Mouse (Mus musculus) limb, embryonic 13.5 days (tissue): ENCODE data around the gene Cdpf1. TPM values are rescaled to one million over a fixed set of nuclear protein-coding genes. Genes with fewer than 3 reads are reported as not detected.
"Not testable (repeated sequence)": the region's sequence is repeated elsewhere in the genome, so short reads cannot be mapped to it uniquely, and the experiment has no call there.

Experiments
- ATAC-seq: fragments of 200-750 bp; cut with Nextera tagmentation; 2 replicates; pipeline ENCODE4 v1.8.0; 2017; ENCODE audit warnings: low read depth, moderate number of reproducible peaks, moderate TSS enrichment; ENCODE audit not compliant: low FRiP score
- H3K27ac ChIP-seq: fragments of 300-500 bp; sonication (generic); 2 replicates; pipeline ENCODE4 v1.5.1; 2015; ENCODE audit warnings: inconsistent platforms, mild to moderate bottlenecking, moderate library complexity
- H3K27me3 ChIP-seq: fragments of 300-500 bp; sonication (generic); 2 replicates; pipeline ENCODE4 v1.6.1; 2015; ENCODE audit warnings: mild to moderate bottlenecking, inconsistent platforms
- H3K36me3 ChIP-seq: fragments of 300-500 bp; sonication (generic); 2 replicates; pipeline ENCODE4 v1.6.1; 2015; ENCODE audit warnings: inconsistent platforms, mild to moderate bottlenecking, moderate library complexity
- H3K4me1 ChIP-seq: fragments of 300-500 bp; sonication (generic); 2 replicates; pipeline ENCODE4 v1.6.1; 2015; ENCODE audit warnings: inconsistent platforms
- H3K4me2 ChIP-seq: fragments of 300-500 bp; sonication (generic); replicated peaks from 2 replicates; pipeline ENCODE4 v1.6.1; 2015; ENCODE audit warnings: inconsistent platforms, mild to moderate bottlenecking, moderate library complexity
- H3K4me3 ChIP-seq: fragments of 300-500 bp; sonication (generic); 2 replicates; pipeline ENCODE4 v1.5.1; 2015; ENCODE audit warnings: moderate library complexity, mild to moderate bottlenecking, inconsistent platforms
- H3K9ac ChIP-seq: fragments of 300-500 bp; sonication (generic); 2 replicates; pipeline ENCODE4 v1.6.1; 2015; ENCODE audit warnings: mild to moderate bottlenecking, inconsistent platforms
- H3K9me3 ChIP-seq: fragments of 300-500 bp; sonication (generic); 2 replicates; pipeline ENCODE4 v1.6.1; 2016; ENCODE audit warnings: inconsistent platforms
- WGBS: fragments of 180-500 bp; shearing (Covaris S2); methylation state at CpG from one replicate; pipeline ENCODE4 v1.1.7; 2015; 5-methylcytosine and 5-hydroxymethylcytosine counted together
- polyA plus RNA-seq: library from polyadenylated mRNA; unstranded; fragments of >200 nt; fragmentation: Nextera tagmentation; extraction: Ambion mirVana; gene quantifications from 2 replicates; pipeline ENCODE4 v1.2.1, GENCODE M21; 2015

The Cdpf1 gene
- polyA plus RNA-seq, 1 experiment from 2014 or later, result 27.7 TPM

DNA sequence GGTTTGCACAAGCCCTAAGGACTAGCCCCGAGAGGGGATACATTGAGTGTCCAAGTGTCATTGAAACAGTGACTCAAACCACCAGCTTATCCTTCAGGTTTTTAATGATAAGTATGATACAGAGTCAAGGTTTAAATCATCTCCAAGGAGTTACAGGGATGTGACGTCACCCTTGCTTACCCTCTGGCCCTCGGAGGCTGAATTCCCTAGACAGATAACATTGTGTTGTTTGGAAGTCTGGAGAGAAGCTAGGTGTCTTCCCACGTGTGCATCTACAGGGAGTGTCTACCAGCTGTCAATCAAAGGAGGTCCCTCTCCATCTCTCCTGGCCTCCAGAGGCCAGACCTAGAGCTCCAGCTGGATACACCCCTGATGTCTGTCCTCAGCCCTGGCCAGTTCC lies 4.6 kb downstream of the Cdpf1 start:
- no peak for ATAC-seq
- Histone ChIP-seq H3K4me3 (no peak overlapping the region), H3K27ac (no peak overlapping the region), H3K9ac (no peak overlapping the region), H3K4me2 (no peak overlapping the region), H3K9me3 (no peaks in the 10 kb centered on the region), H3K4me1 (peaks cover 9% of the 10 kb centered on the region), H3K36me3 (no peaks in the 10 kb centered on the region), H3K27me3 (no peaks in the 10 kb centered on the region)
- WGBS, result 77% methylated on average over 4 of the region's 4 CpGs

DNA sequence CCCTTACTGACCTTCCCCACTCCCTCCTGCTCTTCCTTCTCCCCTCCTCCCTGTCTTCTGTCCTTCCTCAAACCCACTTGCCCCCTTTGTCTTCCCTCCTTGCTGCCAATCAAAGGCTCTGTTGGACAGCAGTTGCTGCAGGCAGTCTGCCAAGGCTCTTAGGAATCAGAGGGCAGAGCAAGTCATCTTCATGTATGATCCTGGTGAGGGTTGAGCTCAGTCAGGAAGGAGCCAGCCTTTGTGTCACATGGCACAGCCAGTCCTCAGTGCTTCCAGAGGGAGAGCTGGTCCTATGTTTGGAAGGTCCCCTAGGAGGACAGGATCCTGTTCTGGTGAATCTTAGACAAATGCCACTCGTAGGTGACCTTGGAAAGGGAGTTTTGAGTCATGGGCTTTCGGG lies 8.6 kb downstream of the Cdpf1 start:
- ATAC-seq, result no peak
- Histone ChIP-seq H3K9ac (no peak overlapping the region), H3K4me3 (no peak overlapping the region), H3K4me2 (no peak overlapping the region), H3K27me3 (no peaks in the 10 kb centered on the region), H3K36me3 (no peaks in the 10 kb centered on the region), H3K4me1 (no peaks in the 10 kb centered on the region), H3K9me3 (no peaks in the 10 kb centered on the region), H3K27ac (no peak overlapping the region)
- WGBS, result 85% methylated on average over 2 of the region's 2 CpGs

DNA sequence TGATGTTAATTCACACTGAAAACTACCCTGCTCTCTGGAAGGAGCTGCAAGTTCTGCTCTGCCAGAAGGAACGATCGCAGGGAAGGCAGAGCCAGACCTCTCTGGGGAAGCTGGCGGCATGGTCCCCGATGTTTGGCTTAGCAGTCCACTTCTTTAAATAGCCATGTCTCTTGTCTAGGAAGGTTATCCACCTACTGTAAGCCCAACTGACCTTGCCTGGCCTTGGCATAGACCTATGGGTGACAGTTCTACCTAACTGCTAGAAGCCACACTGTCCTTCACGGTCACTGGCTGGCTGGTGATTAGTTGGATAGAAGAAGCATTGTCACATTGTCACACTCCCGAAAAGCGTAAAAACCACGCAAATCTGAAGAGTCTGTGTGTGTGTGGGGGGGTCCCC lies 12.8 kb downstream of the Cdpf1 start:
- H3K4me2 ChIP-seq, result no peak overlapping the region
- 94% methylated on average over 8 of the region's 8 CpGs for WGBS
- no peaks in the 10 kb centered on the region for H3K4me1 ChIP-seq
- H3K27me3 ChIP-seq, result no peaks in the 10 kb centered on the region
- H3K9ac ChIP-seq, result no peak overlapping the region
- H3K36me3 ChIP-seq, result no peaks in the 10 kb centered on the region
- H3K27ac ChIP-seq, result no peak overlapping the region
- H3K4me3 ChIP-seq, result no peak overlapping the region
- H3K9me3 ChIP-seq, result no peaks in the 10 kb centered on the region
- no peak for ATAC-seq

DNA sequence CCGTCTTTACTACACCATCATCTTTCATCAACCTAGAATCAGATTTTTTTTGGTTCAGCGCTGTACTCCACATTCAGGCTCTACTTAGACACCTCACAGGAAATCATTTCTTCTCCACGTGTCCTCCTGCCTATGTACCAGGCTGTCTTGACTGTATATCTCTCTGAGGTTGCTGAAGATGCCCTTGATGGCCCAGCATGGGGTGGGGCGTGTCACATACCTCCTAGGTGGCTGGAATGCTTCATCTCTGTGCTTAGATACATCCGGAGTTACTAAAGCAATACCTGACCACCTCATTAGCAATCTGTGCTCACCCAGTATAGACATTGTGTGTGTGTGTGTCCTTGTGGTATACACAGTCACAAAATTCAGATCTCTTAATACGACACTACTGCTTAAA lies 16.0 kb downstream of the Cdpf1 start:
- Histone ChIP-seq H3K27me3 (no peaks in the 10 kb centered on the region), H3K36me3 (no peaks in the 10 kb centered on the region), H3K4me3 (no peak overlapping the region), H3K9me3 (no peaks in the 10 kb centered on the region), H3K4me1 (no peaks in the 10 kb centered on the region), H3K9ac (no peak overlapping the region), H3K27ac (no peak overlapping the region), H3K4me2 (no peak overlapping the region)
- 75% methylated on average over 6 of the region's 6 CpGs for WGBS
- ATAC-seq, result no peak

DNA sequence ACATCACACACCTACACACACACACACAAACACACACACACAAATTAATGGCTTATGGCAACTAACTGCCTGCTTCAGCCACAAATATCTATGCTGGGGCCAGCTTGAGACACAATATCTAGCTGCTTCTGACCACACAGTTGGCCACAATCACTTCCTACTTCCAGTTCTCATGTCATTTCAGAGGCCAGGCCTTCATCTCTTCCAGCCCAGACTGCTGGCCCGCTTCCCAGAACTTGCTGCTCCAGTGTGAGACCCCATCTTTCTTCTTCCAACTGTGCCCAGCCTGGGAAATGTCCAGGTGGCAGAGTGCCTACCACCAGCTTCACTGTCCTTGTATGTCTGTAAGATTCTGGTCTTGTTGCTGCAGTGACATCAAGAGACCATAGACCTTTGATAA lies 18.7 kb downstream of the Cdpf1 start:
- Histone ChIP-seq H3K9me3 (no peaks in the 10 kb centered on the region), H3K4me3 (no peak overlapping the region), H3K9ac (no peak overlapping the region), H3K27me3 (no peaks in the 10 kb centered on the region), H3K27ac (no peak overlapping the region), H3K4me1 (no peaks in the 10 kb centered on the region), H3K4me2 (no peak overlapping the region), H3K36me3 (no peaks in the 10 kb centered on the region)
- WGBS, result 86% methylated on average over 1 of the region's 1 CpGs
- ATAC-seq, result no peak

DNA sequence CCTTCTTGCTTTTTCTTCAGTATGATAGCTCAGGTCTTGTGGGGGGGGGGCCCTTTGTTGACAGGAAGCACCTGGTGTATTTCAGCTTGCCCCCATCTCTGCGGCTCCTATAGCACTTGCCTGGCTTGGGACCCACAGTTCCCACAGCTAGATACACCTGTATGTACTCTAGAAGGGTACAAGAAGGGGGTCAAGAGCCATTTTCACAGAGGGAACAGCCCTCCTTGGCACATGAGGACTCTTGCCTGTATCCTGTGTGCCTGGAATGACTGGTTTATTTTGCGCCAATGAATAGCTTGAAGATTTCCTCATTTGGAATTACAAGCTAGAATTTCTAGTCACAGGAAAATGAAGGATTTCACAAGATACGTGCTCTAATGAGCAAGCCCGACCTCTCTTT lies 20.0 kb downstream of the Cdpf1 start:
- WGBS, result 85% methylated on average over 4 of the region's 4 CpGs
- no peak overlapping the region for H3K4me2 ChIP-seq
- H3K9ac ChIP-seq, result no peak overlapping the region
- no peaks in the 10 kb centered on the region for H3K4me1 ChIP-seq
- H3K27ac ChIP-seq, result no peak overlapping the region
- ATAC-seq, result no peak
- H3K36me3 ChIP-seq, result no peaks in the 10 kb centered on the region
- no peaks in the 10 kb centered on the region for H3K9me3 ChIP-seq
- no peaks in the 10 kb centered on the region for H3K27me3 ChIP-seq
- H3K4me3 ChIP-seq, result no peak overlapping the region

DNA sequence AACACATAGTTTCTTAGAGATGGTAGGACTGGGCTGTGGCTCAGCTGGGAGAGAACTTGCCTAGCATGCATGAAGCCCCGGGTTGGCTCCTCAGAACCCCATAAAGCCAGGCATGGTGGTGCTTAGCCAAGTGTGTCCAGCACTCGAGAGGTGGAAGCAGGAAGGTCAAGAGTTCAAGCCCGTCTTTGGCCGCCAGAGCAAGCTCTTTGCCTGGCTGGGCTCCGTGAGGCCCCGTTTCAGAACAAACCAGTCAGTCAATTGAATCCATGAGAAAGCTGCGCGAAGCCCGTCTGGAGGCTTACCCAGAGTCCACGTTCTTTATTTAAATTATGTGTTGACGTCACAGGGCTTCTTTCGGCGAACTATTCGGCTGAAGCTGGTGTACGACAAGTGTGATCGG lies 22.9 kb downstream of the Cdpf1 start:
- WGBS, result 75% methylated on average over 16 of the region's 16 CpGs
- no peaks in the 10 kb centered on the region for H3K27me3 ChIP-seq
- no peak overlapping the region for H3K27ac ChIP-seq
- no peak for ATAC-seq
- H3K36me3 ChIP-seq, result no peaks in the 10 kb centered on the region
- no peak overlapping the region for H3K9ac ChIP-seq
- H3K4me2 ChIP-seq, result no peak overlapping the region
- H3K4me1 ChIP-seq, result no peaks in the 10 kb centered on the region
- H3K4me3 ChIP-seq, result no peak overlapping the region
- H3K9me3 ChIP-seq, result no peaks in the 10 kb centered on the region

DNA sequence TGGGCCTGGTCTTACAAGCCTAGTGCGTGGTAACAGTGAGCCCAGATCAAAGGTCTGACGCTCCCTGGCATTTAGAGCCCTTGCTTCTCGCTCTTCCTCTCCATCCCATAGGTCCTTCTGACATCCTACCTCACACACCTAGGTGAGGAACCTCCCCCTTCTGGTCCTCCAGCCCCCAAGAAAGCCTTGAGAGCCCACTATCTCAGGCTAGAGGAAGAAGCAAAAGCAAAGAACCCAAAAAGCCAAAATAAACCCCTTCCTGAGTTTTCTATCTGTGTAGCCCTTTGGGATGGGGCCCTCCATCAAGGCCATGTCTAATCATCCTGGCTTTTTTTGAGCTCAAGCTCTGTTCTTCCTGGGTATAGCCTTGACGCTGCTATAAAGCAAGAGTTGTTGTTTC lies 23.4 kb downstream of the Cdpf1 start:
- H3K27ac ChIP-seq, result no peak overlapping the region
- no peak overlapping the region for H3K4me3 ChIP-seq
- no peak for ATAC-seq
- no peaks in the 10 kb centered on the region for H3K27me3 ChIP-seq
- no peaks in the 10 kb centered on the region for H3K36me3 ChIP-seq
- WGBS, result 77% methylated on average over 4 of the region's 4 CpGs
- H3K9me3 ChIP-seq, result no peaks in the 10 kb centered on the region
- H3K4me2 ChIP-seq, result no peak overlapping the region
- H3K4me1 ChIP-seq, result no peaks in the 10 kb centered on the region
- no peak overlapping the region for H3K9ac ChIP-seq

DNA sequence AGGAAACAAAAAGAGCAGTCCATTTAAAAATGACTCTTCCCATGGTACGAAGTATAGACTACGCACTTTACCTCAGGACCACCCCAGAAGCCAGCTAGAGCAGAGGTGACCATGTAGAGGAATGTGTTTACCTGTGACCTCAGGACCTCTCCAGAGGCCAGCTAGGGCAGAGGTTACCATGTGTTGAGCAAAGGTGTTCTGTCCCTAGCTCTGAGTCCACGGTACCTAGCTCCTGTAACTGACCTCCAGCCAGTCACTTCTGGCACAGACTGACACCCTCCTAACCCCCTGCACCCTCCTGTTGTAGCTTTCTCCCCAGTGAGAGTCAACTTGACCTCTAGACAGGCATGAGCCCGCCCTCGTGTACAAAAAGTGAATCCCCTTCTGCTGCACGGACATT lies 24.0 kb downstream of the Cdpf1 start:
- 88% methylated on average over 6 of the region's 6 CpGs for WGBS

DNA sequence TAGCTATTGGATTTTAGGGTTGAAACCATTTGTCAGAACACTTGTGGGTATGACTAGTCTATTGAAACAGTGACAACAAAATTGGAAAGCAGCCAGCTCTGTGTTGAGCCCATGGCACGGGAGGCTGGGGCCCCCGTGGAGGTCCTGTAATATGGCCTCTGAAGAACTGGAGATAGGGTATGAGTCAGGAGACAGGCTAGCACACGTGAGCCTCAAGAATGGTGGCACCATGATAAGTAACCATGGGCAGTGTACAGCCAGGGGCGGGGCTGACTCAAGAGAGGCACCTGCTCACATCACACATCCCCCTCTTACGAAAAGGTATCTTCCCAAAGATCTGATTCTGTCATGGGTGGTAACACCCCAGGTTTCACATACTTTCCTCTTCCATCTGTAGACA lies 24.8 kb downstream of the Cdpf1 start:
- 77% methylated on average over 5 of the region's 5 CpGs for WGBS
- no peak for ATAC-seq
- Histone ChIP-seq H3K4me2 (no peak overlapping the region), H3K9me3 (no peaks in the 10 kb centered on the region), H3K36me3 (no peaks in the 10 kb centered on the region), H3K4me3 (no peak overlapping the region), H3K27ac (no peak overlapping the region), H3K27me3 (no peaks in the 10 kb centered on the region), H3K4me1 (no peaks in the 10 kb centered on the region), H3K9ac (no peak overlapping the region)

More for the DNA sequence above, 24.0 kb downstream of the Cdpf1 start:
- Histone ChIP-seq H3K27ac (no peak overlapping the region), H3K9me3 (no peaks in the 10 kb centered on the region), H3K4me2 (no peak overlapping the region), H3K9ac (no peak overlapping the region), H3K4me1 (no peaks in the 10 kb centered on the region), H3K4me3 (no peak overlapping the region), H3K36me3 (no peaks in the 10 kb centered on the region), H3K27me3 (no peaks in the 10 kb centered on the region)
- no peak for ATAC-seq

DNA sequence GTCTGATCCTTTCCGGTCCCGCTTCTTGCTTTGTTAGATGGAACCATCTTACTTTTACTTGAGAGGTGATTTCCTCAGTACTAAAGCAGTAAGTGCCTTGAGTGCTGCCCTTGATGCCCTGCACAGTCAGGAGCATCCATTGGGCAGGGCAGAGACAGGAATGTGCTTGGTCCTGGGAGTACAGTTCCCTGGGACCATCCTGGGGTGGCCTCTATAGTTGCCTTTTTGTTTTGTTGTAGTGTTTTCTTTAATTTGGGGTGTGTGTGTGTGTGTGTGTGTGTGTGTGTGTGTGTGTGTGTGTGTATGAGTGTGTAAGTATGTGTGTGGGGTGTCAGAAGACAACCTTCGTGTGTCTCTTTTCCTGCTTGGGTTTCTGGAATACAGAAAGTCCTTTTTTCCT lies 27.2 kb downstream of the Cdpf1 start:
- 85% methylated on average over 3 of the region's 3 CpGs for WGBS
- Histone ChIP-seq H3K27me3 (no peaks in the 10 kb centered on the region), H3K9me3 (no peaks in the 10 kb centered on the region), H3K4me1 (no peaks in the 10 kb centered on the region), H3K27ac (no peak overlapping the region), H3K9ac (no peak overlapping the region), H3K4me2 (no peak overlapping the region), H3K36me3 (no peaks in the 10 kb centered on the region), H3K4me3 (no peak overlapping the region)
- ATAC-seq, result no peak

DNA sequence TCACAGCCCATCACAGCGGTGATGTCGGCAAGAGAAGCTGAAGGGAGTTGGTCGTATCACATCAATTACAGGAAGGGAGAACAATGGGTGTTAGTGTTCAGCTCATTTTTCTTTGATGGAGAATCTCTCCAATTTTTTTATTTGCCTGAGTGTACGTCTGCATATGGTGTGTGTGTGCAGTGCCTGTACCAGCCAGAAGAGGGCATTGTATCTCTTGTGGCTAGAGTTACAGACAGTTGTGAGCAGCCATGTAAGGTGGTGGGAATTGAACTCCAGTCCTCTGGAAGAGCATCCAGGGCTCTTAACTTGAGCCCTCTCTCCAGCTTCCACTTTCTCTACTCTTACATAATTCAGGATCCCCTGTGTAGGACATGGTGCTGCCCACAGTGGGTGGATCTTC lies 28.4 kb downstream of the Cdpf1 start:
- 86% methylated on average over 4 of the region's 4 CpGs for WGBS
- Histone ChIP-seq H3K4me3 (no peak overlapping the region), H3K9ac (no peak overlapping the region), H3K4me2 (no peak overlapping the region), H3K36me3 (no peaks in the 10 kb centered on the region), H3K27me3 (no peaks in the 10 kb centered on the region), H3K27ac (no peak overlapping the region), H3K9me3 (no peaks in the 10 kb centered on the region), H3K4me1 (no peaks in the 10 kb centered on the region)
- ATAC-seq, result no peak

DNA sequence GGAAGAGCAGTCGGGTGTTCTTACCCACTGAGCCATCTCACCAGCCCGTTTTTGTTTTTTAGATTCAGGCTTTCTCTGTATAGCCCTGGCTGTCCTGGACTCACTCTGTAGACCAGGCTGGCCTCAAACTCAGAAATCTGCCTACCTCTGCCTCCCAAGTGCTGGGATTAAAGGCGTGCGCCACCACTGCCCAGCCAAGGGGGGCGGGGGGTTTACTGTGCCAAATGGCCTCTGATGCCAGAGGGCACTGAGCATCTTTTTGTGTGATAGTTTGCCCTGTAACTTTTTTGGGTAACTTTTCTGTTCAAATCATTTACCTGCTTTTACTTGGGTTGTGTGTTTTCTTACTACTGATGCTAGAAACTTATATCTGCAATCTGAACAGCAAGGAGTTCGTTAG lies 32.6 kb downstream of the Cdpf1 start:
- not testable (repeated sequence) for H3K9me3 ChIP-seq, H3K36me3 ChIP-seq, H3K4me2 ChIP-seq, H3K4me3 ChIP-seq, H3K27ac ChIP-seq, H3K27me3 ChIP-seq, H3K4me1 ChIP-seq, ATAC-seq, H3K9ac ChIP-seq
- 90% methylated on average over 6 of the region's 6 CpGs for WGBS

DNA sequence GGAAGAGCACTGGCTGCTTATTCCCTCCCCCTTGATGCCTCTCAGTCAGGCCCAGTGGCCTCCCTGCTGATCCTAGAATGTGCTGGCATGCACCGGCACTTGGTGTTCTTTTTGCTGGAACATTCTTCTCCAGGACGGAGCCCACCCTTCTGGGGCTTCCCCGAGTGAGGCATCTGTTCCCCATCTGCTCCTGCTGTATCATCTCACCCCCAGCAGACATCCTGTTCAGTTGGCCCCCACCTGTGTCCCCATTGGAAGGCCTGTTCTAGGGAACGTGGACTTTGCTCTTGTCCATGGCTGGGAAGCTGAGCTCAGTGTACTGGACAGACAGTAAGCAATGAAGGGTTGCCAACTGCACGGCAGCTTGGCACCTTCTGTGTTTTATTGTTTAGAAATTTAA lies 34.7 kb downstream of the Cdpf1 start:
- H3K27me3 ChIP-seq, result no peaks in the 10 kb centered on the region
- no peak overlapping the region for H3K4me3 ChIP-seq
- H3K4me1 ChIP-seq, result no peaks in the 10 kb centered on the region
- no peak overlapping the region for H3K9ac ChIP-seq
- no peak overlapping the region for H3K4me2 ChIP-seq
- 70% methylated on average over 5 of the region's 5 CpGs for WGBS
- ATAC-seq, result no peak
- H3K36me3 ChIP-seq, result no peaks in the 10 kb centered on the region
- no peak overlapping the region for H3K27ac ChIP-seq
- H3K9me3 ChIP-seq, result no peaks in the 10 kb centered on the region
